Mouse (Mus musculus) bone marrow, adult 2 months (tissue): Measurements from ENCODE around the gene Gm428. TPM values are rescaled to one million over a fixed set of nuclear protein-coding genes. Genes with fewer than 3 reads are reported as not detected.
"Not testable (repeated sequence)": the region's sequence is repeated elsewhere in the genome, so short reads cannot be mapped to it uniquely, and the experiment has no call there.

Source experiments
- H3K27ac ChIP-seq: fragments of 200-500 bp; 2 replicates; pipeline ENCODE4 v1.5.1; 2012; ENCODE audit warnings: low read depth, mild to moderate bottlenecking, control low read depth, inconsistent platforms, low read length; ENCODE audit not compliant: control insufficient read depth, poor library complexity, insufficient read depth
- H3K4me1 ChIP-seq: fragments of 200-500 bp; 2 replicates; pipeline ENCODE4 v1.6.1; 2011; ENCODE audit warnings: low read length; ENCODE audit not compliant: control insufficient read depth, insufficient read depth
- H3K4me3 ChIP-seq: fragments of 200-500 bp; replicated peaks from 2 replicates; pipeline ENCODE3; 2011; ENCODE audit warnings: mild to moderate bottlenecking, low read depth, low read length, control low read depth; ENCODE audit not compliant: control insufficient read depth
- CTCF ChIP-seq: fragments of 200-500 bp; IDR thresholded peaks from 2 replicates; pipeline ENCODE4 v1.5.1; 2011; ENCODE audit warnings: low read length, control low read depth; ENCODE audit not compliant: control insufficient read depth, insufficient read depth
- POLR2A ChIP-seq: fragments of 200-500 bp; IDR thresholded peaks from 2 replicates; pipeline ENCODE4 v1.6.1; 2011; ENCODE audit warnings: low read depth, mild to moderate bottlenecking, control low read depth, low read length, borderline replicate concordance; ENCODE audit not compliant: control insufficient read depth
- WGBS: fragments of 180-500 bp; shearing (Covaris S2); methylation state at CpG from one replicate; pipeline ENCODE4 v1.1.7; 2018; 5-methylcytosine and 5-hydroxymethylcytosine counted together
- polyA plus RNA-seq: library from polyadenylated mRNA; stranded (reverse); fragments of >200 nt; gene quantifications from 2 replicates; pipeline ENCODE4 v1.2.4, GENCODE M21; 2011; ENCODE audit warnings: low replicate concordance; ENCODE audit not compliant: missing spikeins, insufficient read depth, insufficient read length

The Gm428 gene
- polyA plus RNA-seq = not detected in 2 replicates

GRCm38 (mm10) chr4:73683216-73683615, at the start of gene Gm428:
Gm428 (plus strand) TSS chr4:73683516.
- not testable (repeated sequence) for H3K27ac ChIP-seq, H3K4me1 ChIP-seq, H3K4me3 ChIP-seq
- 93% methylated on average over 2 of the region's 4 CpGs for WGBS

GRCm38 (mm10) chr4:73637821-73638220, 45.5 kb upstream of the Gm428 start, which contains the start of gene Gm11236:
Gm11236 (plus strand) TSS chr4:73638121.
- H3K27ac ChIP-seq, H3K4me1 ChIP-seq, H3K4me3 ChIP-seq: not testable (repeated sequence)
- no CpG with 5 or more reads among the region's 4 CpGs for WGBS

- not testable (repeated sequence) for H3K27ac ChIP-seq, H3K4me1 ChIP-seq, H3K4me3 ChIP-seq
- 66% methylated on average over 4 of the region's 4 CpGs for WGBS
Observed at GRCm38 (mm10) chr4:73661864-73662263, 21.5 kb upstream of the Gm428 start.

GRCm38 (mm10) chr4:73668054-73668453, 15.3 kb upstream of the Gm428 start, which contains the start of gene Gm11239:
Gm11239 (plus strand) TSS chr4:73668354.
- WGBS = no CpG with 5 or more reads among the region's 4 CpGs
- not testable (repeated sequence) for H3K27ac ChIP-seq, H3K4me3 ChIP-seq, H3K4me1 ChIP-seq

GRCm38 (mm10) chr4:73718761-73719160, 35.4 kb downstream of the Gm428 start:
- H3K4me1 ChIP-seq = no peaks in the 10 kb centered on the region
- TF ChIP-seq POLR2A (no peak), CTCF (no peak)
- no peak overlapping the region for H3K27ac ChIP-seq
- WGBS = 81% methylated on average over 1 of the region's 1 CpGs
- no peak overlapping the region for H3K4me3 ChIP-seq

- Histone ChIP-seq H3K4me3 (no peak overlapping the region), H3K27ac (no peak overlapping the region), H3K4me1 (no peaks in the 10 kb centered on the region)
- TF ChIP-seq CTCF (no peak), POLR2A (no peak)
Observed at GRCm38 (mm10) chr4:73719819-73720218, 36.5 kb downstream of the Gm428 start.

Other genes starting within 250 kb of the Gm428 start
- not detected in 2 replicates for gene Gm11238, start 75.6 kb upstream of the Gm428 start, polyA plus RNA-seq
- gene Gm11237, start 60.5 kb upstream of the Gm428 start, polyA plus RNA-seq = not detected in 2 replicates
- not detected in 2 replicates for gene Gm11236, start 45.4 kb upstream of the Gm428 start, polyA plus RNA-seq
- not detected in 2 replicates for gene Gm11239, start 15.2 kb upstream of the Gm428 start, polyA plus RNA-seq
- not detected in 2 replicates for gene Rasef, start 107.5 kb downstream of the Gm428 start, polyA plus RNA-seq
- not detected in 2 replicates for gene Gm11758, start 192.8 kb downstream of the Gm428 start, polyA plus RNA-seq
- gene Gm11757, start 207.6 kb downstream of the Gm428 start, polyA plus RNA-seq = not detected in 2 replicates
- gene Gm13871, start 222.4 kb downstream of the Gm428 start, polyA plus RNA-seq = not detected in 2 replicates
- gene Gm11756, start 237.2 kb downstream of the Gm428 start, polyA plus RNA-seq = not detected in 2 replicates